Mouse (Mus musculus) thymus, postnatal 36 days (tissue): ENCODE results near the gene Tbck.

Experiments
- DNase-seq, 2 experiments: peaks; one replicate each; pipeline ENCODE4 v3.0.0; 2022; ENCODE audit warnings: mixed read lengths in 2 of 2

Gene Tbck

DNA sequence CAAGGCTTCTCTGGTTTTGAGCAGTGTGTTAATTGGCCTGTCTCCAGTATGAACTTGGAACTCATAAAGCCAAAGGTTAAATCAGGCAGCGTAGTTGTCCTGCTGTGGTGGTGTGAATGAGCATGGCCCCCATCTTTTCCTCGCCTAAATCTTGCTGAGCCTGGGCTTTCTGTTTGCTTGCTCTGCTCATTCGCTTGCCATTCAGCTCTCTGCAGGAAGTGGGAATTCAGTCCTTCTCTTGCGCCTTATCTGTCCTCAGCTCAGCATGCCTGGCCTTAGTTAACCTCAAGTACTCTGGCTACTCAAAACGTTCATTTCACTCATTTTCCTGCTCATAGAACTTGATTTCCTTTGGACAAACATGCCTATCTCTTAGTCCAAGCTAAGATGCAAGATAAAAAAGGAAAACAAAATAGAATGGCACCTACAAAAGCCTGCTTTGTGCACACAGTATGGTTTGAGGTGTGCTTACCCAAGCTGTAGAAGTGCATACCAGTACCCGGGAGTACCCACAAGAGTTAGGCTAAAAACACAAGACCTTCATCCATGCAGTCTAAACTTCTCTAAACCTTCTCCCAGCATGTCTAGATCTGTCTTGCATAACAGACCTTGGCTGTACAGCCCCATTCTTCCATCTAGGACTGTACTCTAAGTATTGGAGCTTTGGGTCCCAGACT lies 151.3 kb downstream of the Tbck start:
- DNase-seq = no peak

DNA sequence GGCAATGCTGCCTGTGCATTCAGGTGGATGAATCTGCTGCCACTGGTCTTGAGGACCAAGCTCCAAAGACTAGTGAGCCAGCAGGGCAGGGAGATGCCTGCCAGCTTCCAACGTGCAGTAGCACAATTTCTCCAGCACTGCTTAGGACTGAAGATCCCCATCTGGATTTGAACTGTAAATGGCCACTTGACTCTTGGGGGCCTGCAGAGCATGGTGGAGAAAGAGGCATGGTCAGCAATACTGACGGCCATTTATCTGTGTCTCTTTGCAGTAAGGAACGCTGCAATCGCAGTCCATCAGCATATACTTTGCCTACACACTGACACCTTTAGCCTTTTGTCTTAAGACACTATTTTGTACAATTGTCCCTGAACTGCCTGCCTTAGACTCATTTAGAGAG lies 153.2 kb downstream of the Tbck start:
- no peak for DNase-seq

DNA sequence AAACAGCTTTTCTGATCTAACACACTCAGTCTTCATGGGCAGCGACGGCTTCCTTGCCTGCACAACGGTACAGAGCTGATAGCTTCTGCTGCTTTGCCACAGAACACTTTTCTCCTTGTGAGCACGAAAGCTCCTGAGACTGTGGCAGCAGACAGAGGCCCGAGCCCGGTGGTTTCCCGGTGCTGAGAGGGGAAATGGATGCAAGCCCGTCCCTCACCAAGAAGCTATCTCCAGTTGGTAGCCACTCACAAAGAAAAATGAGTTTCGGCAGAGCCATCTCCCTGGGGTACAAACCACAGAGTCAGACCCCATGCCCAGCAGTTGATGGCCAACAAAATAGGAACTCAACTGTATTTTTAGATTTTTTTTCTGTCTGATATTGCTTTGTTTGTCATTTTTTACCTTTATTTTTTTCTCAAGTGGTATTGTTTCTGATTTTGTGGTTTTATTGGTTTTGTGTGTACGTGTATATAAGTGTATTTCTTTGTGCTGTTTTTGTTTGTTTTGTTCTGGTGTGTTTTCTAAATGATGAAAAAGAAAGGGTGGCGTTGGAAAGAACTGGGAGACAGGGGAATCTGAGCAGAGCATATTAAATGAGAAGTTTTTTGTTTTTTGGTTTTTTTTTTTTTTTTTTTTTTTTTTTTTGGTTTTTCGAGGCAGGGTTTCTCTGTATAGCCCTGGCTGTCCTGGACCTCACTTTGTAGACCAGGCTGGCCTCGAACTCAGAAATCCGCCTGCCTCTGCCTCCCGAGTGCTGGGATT lies 154.9 kb downstream of the Tbck start:
- DNase-seq = no peak

DNA sequence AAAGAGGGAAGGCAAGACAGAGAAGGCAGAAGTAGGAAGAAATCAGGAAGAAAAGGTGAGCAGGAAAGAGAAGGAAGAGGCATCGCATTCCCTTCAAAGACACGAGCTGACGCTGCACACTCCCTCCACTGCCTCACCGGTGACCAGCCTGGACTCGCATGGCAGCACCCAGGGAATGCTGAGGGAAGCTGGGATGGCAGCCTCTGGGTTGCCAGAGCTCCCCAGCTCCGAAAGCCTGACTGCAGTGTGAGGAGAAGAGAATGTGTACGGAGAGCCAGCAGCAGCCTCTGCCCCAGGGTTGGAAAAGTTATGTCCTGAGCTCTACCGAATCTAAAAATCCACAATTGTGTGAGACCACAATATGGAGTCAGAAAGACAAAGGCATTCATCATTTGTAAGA lies 155.6 kb downstream of the Tbck start:
- DNase-seq = no peak

DNA sequence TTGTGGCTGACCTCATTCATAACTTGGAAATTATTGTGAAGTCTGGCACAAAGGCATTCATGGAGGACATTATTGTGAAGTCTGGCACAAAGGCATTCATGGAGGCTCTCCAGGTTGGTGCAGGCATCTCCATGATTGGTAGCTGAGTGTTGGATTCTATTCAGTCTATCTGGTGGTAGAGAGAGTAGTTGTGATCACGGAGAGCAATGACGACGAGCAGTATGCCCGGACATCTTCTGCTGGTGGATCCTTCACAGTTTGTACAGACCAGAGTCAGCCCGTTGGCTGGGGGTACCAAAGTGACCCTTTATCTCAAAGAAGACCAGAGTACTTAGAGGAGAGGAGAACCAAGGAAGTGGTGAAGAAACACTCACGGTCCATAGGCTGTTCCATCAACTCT lies 158.7 kb downstream of the Tbck start:
- no peak for DNase-seq

DNA sequence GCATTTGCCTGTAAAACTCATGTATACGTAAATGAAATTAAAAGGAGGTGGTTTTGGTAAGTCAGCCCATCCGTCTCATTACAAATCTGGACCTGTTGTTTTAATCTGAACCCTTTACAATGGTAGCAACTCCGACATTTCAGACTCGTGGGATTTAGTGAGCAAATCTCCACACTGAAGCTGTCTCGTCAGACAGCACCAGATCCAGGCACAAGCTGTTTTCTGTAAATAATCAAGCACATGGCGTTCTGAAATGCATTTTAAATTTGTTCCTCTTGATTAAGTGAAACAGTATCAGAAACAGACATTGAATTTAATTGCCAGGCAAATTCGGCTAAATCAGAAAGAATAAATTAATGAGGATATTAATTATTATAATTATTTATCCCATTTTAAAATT lies 165.7 kb downstream of the Tbck start:
- DNase-seq = no peak

DNA sequence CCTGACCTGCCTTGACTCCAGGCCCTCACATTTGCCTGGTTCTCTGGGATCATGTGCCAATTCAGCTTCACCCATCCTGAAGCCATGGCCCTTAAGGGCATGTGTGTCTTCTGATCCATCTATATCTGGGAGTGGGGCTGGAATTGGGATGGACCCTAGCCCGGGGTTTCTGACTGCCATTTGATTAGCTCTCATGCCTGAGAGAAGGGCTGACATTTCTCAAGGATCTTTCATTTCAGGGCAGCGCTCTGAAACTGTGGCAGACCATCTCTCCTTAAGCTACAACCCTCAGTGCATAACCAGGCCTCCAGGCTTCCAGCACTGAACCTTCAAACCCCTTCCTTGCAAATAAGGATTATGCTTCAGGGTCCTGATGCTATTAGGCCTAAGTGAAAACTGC lies 166.5 kb downstream of the Tbck start:
- DNase-seq = no peak

DNA sequence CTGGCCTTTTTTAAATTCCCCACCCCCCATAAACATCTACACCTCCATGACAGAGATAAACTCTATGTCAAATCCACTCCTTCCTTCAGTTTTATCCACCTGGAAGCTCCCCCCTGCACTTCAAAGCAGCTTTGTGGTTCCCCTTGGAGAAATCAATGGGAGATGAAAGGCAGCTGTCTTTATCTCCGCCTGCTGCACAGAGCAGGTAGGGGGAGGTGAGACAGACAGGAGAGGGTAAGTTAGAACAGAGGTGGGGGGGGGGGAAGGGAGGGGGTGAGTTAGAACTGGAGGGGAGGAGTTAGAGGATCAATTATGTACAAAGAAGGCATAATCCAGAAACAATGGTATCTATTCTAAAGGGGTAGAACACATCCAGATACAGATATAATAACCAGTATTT lies 167.5 kb downstream of the Tbck start:
- DNase-seq = no peak

DNA sequence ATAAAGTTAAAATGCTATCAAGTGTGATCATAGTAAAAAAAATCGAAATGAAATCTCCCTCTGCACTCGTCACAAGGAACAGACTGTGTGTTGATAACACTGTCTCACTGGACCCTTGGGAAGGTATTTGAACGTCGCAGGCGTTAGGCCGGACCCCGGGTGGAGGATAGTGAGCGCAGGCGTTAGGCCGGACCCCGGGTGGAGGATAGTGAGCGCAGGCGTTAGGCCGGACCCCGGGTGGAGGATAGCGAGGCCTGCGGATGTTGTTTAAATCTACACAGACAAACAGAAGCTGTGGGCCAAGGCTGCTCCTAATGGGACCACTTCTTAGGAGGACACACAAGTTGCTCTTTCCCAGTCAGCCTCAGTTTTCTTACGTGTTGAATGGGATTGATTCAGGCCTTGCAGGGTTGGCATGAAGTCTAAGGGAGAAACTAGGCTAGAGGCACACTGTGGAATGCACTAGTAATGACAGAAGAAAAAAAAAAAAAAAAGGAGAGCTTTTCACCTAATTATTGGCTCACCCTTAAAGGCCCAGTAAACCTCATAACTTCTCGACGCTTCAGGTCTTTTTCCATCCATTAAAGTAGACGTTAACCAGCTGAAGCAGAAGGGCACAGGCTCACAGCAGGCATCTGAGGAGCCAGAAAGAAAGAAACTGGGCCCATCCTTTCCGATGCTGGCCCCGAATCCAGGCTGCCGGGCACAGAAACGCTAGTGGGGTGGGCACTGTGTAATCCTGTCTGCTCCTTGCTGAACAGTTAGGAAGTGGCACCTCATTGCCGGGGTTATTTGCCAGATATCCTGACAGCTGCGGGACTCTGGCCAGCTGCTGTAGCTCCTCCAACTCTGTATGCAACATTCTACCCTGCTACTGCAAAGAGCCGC lies 168.1 kb downstream of the Tbck start:
- DNase-seq = no peak

DNA sequence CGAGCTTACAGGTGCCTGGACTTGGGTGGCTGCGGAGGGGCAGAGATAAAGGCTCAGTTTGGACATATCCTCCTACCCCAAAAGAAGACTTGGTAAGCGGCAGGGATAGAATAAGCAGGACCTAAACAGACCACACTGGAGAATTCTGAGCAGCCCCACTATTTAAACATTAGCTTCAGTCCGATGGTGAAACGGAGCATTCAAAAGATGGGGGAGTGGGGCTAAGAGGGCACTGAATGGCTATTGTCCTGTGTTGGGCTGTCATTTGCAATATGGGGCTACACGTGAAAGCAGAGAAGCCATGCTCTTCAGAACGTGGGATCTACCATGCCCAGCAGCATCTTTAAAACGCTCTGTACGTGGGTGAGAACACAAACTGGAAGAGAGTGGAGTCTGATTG lies 170.3 kb downstream of the Tbck start:
- DNase-seq = no peak

DNA sequence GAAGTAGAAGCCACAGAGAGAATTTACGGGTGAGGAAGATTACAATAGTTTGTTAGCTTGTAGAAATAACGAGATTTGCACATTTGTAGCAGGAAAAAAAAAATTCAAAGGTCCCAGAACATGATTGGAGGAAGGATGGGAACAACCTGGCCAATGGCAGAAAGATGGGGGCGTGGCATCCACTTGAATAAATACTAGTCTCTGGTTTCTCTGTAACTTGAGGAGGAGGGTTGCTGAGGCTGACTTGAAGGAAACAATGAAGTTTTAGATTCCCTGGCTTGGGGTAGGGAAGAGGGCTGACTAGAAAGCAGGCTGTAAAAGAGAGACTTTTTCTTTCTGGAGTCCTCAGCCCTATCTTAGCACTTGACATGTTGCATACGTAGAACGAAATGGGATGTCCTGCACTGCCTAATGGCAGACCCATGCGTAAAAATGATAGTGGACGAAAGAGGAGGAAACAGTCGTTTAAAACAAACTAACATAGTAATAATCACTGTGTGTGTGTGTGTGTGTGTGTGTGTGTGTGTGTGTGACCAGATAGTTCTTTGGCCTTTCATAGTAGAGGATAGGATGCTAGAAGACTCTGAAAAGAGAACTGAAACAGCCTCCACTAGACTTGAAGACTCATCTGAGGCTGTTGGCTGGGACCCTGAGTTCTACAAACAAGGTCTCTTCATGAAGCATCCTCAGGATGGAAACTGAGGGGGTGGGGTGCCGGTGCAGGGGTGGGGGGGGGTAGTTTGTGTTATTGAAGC lies 171.7 kb downstream of the Tbck start:
- no peak for DNase-seq

DNA sequence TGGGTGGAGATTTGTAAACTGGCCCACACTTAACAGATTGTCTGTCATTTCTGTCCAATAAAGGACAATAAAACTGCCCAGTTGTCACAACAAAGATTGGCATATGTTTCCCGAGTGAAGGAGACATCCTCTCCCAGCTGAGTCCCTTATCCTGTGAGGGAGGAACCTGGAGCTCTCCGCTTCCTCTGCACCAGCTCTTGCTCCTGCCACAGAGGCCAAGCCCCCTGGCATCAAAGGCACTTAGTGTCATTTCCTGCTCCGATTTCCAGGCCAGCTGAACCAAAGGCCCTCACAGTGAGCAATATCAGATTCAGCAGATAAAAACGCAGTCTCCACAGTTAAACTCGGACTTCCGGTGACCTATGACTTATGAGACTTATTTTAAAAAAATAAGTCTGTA lies 172.7 kb downstream of the Tbck start:
- no peak for DNase-seq

DNA sequence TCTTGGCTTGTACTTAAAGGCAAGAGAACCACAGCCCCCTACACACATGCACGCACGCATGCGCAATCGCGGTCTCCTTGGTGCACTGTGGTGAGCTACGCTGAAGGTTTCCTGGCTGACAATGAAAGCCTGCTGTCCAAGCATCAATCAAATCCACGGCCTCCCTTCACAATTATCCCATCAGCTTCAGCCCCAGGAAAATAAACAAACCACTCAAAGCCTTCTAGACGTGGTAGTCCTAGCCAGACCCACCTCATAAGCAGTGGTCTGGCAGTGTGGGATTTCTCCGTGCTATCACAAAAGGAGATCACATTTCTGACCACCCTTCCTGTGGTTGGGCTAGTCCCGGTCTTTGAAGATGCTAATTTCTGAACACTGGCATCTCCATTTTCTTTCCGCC lies 174.9 kb downstream of the Tbck start:
- no peak for DNase-seq

DNA sequence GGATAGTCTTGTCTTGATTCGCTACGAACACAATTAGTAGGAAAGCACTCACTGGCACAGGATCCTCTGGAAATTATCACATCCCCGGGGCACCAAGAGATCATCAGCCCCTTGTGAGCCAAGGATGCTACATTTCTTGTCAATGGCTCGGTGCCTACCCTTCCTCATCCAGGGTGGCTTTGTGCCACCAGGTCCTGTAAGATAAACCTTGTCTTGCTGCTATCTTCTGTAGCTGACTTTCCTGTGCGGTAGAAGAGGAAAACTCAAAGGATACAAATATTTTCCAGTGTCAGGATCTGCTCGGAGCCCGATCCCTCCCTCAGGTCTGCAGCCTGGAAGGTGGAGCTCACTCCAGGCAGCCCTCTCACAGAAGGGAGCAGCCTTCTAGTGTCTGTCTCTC lies 175.6 kb downstream of the Tbck start:
- DNase-seq = no peak

DNA sequence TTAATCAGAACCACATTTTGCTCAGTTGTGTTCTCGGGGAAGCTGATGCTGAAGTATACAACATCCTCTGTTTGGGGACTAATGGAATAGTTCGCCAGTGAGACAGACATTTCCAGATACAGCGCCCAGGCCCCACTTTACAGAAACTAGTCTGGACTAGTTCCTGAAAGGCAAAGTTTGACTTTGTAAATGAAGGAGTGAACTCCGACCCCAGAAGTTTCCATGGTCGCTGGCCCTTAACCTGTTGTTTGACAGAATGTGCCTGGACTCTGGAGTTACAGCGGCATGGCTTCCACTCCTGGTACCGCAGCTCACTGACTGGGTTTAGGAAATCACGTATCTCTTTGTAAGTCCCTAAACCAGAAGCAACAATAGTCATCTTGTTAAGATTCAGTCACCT lies 176.9 kb downstream of the Tbck start:
- DNase-seq = no peak

DNA sequence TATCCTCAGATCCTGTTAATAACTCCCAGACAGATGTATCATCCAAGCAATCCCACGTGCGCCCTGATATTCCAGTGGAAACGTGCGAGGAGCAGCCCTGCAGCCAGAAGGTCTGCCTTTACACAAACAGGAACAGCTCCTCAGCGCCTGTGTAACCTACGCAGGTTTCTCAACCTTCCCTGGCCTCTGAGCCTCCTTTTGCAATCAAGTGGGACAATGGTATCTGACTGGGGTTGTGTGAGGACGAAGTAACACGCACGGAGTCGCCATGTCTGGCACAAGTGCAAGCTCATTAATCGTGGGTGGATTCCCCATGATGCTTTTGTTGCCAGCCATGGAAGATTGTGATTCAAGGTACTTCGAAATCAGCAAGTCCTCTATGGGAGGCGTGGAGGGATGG lies 179.9 kb downstream of the Tbck start:
- DNase-seq = no peak

DNA sequence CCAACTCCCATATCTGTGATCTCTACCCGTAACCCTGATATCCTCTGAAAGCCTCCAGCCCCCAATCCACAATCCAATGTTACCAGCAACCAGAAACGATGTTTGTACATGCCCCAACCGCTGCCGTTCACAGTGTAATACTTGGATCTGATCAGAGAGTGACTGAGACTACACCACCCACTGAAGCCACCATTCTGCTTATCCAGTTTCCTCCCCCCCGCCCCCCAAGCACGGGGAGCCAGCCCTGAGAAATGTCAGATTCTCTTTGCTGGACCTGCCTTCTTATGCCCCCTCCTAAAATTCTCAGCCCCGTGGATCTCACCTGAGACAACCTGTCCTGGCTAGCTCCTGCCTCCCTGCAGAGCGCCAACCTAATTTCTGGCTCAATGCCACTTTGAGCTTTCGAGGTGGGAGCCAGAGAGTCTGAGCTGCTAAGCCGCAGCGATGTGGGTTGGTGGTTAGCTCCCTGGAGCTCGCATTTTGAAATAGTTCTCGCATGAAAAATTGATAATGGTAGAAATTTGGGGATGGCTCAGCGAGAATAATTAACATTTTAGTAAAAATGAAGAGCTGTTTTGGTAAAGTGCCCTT lies 180.5 kb downstream of the Tbck start:
- DNase-seq = no peak

DNA sequence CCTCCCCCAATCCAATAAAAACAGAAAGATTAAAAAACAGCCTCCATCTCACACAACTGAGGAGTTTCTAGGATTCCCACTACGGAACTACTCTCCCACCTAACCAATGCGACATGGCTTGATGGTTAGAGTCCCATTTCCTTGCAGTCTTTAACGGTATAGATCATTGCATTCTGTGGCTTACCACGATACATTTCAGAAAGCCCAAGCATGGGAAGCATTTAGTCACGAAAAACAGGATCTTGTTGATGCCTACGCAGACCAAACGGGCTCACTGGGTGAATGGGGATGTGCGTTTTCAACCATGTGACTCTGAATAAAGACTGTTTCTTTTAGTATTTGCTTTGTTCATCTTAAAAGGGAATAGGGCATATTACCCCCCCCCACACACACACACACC lies 181.0 kb downstream of the Tbck start:
- DNase-seq = no peak

DNA sequence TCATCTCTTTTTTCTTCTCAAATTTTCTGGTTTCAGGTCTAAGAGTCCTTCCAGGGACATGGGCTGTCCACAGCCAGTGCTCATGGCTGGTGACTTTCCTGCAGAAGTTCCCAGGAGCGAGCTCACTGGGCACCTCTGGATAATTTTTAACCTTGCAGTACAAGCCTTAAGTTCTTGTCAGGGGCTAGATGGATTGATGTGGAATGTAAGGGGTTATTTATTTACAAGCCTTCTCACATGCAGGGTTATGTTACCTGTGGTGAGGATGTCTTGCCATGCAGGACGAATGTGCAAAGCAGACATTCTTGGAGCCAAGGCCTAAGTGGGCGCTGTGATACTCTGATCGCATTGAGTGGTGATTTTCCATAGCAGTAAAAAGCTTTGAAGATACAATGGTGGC lies 181.7 kb downstream of the Tbck start:
- DNase-seq = no peak

DNA sequence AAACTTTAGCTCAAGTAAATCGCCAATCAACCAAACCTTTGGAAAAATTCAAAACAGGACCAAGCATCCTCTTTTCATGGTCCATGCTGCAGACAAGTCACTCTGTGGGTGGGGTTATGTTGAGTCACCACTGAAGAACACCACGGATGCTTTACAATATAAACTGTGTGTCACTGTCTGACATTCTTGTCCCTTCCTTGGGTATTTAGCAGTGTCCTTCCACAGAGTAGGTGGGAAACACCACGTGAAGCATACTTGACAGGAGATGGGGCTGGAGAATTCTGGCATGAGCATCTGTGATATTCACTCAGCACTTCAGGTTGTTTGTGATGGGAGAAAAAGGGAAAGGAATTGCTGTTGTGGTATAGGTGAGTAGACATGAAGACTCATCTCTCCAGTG lies 183.0 kb downstream of the Tbck start:
- no peak for DNase-seq

DNA sequence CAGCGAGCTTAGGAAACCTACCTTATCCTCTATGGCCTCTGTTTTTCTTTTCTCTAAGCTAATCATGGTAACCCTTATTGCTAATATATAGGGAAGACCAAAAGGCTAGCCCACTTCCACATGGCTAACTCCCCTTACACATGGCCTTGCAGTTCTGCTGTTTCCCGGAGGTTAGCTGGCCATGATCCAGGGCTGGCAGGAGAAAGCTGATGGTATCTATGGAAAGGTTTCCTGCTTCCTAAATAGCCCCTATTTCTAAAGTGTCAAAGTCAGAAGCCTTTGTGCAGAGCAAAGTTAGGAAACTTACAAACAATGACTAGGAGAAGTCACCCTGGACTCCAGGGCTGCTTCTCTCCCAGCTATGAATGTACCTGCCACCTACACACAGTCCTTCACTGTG lies 184.9 kb downstream of the Tbck start:
- DNase-seq = no peak

DNA sequence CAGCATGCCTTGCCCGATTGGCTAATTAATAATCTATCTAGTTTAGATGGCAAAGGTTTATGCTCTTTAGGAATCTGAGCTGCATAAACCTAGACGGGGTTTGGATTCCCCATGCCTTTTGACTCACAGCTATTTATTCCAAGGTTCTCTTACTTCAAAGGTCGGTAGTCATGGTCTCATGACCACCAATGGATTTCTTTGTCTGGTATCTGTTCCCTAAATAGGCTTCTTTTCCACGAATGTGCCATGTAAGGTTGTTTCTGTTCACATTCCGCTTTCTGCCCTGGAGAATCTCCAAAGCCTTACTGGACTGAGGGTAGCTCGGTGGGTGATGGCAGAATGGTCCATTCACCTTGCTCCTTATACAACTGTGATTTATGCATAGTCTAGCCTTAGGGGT lies 186.1 kb downstream of the Tbck start:
- no peak for DNase-seq
